Mouse (Mus musculus): ENCODE data around the gene Cnnm2.
A peak's percentile ranks its signal among the peaks of the same experiment; 100 is the strongest.
"Not testable (repeated sequence)": the region's sequence is repeated elsewhere in the genome, so short reads cannot be mapped to it uniquely, and the experiment has no call there.

Cnnm2 gene

DNA sequence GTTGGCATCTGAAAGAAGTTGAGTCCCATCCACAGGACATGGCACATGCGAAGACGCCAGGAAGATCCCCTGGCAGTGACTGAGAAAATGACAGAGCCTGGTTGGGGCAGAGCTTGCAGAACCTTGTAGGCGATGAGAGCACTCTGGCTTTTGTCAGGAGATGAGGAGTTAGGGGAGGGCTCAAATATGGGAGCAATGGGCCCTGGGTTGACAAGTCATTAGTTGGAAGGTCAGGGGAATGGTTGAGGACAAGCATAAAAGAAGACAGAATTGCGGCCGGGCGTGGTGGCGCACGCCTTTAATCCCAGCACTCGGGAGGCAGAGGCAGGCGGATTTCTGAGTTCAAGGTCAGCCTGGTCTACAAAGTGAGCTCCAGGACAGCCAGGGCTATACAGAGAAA is 1.5 kb upstream of the Cnnm2 start:
- DNase-seq (ENCODE audit: low spot score in 2 of 2): not testable (repeated sequence)

DNA sequence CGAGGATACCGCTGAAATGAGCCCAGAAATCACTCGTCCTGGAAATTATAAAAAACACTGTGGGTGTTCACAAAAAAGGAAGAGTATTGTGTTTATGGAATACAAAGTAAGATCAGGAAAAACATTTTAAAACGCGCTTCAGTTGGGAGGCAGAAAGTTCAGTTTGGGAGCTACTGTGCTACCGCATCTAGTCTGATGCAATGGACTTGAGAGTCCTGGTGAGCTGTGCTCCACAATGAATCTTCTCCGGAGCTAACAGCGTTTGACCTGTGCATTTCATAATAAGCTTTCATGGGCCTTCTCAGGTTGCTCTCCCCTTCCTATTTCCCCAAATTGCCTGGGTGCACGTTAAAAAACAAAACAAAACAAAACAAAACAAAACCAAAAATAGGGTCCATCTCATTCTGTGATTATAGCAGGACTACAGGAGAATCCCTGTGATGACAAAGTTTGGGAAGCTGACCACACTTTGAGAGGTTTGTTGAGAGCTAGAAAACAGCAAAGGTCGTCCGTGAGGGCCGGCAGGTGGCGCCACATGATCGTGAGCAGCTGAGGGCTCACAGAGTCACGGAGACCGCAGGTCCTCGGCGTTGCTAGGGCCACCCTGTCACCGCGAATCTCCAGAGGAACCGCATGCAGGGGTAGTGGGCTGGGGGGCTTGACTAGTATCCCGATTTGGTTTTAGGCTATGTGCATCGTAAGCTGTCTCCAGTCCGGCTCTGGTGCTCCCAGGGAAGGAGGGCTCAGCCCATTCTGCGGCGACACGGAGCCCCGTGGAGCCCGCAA is 828 bp upstream of the Cnnm2 start:
- peak; percentile 89 to 95 for DNase-seq (ENCODE audit: low spot score in 2 of 2)

DNA sequence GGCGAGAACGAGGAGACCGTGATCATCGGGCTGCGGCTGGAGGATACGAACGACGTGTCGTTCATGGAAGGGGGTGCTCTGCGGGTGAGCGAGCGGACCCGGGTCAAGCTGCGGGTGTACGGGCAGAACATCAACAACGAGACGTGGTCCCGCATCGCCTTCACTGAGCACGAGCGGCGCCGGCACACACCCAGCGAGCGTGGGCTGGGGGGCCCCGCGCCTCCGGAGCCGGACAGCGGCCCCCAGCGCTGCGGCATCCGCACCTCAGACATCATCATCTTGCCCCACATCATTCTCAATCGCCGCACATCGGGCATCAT is 535 bp downstream of the Cnnm2 start:
- no peak for DNase-seq (ENCODE audit: low spot score in 2 of 2)

DNA sequence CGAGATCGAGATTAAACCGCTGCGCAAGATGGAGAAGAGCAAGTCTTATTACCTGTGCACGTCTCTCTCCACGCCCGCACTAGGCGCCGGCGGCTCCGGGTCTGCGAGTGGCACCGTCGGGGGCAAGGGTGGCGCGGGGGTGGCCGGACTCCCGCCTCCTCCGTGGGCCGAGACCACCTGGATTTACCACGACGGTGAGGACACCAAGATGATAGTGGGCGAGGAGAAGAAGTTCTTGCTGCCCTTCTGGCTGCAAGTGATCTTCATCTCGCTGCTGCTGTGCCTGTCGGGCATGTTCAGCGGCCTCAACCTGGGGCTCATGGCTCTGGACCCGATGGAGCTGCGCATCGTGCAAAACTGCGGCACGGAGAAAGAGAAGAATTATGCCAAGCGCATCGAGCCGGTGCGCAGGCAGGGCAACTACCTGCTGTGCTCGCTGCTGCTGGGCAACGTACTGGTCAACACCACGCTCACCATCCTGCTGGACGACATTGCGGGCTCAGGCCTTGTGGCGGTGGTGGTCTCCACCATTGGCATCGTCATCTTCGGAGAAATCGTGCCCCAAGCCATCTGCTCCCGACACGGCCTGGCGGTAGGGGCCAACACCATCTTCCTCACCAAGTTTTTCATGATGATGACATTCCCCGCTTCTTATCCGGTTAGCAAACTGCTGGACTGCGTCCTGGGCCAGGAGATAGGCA is 1.0 kb downstream of the Cnnm2 start:
- peak; percentile 44 to 82 for DNase-seq (ENCODE audit: low spot score in 2 of 2)

DNA sequence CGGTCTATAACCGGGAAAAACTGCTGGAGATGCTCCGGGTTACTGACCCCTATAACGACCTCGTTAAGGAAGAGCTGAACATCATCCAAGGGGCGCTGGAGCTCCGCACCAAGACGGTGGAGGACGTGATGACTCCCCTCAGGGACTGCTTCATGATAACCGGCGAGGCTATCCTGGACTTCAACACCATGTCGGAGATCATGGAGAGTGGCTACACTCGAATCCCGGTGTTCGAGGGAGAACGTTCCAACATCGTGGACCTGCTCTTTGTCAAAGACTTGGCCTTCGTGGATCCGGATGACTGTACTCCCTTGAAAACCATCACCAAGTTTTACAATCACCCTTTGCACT is 1.6 kb downstream of the Cnnm2 start:
- DNase-seq (ENCODE audit: low spot score in 2 of 2): peak in 1 of 2 experiments; percentile 73

DNA sequence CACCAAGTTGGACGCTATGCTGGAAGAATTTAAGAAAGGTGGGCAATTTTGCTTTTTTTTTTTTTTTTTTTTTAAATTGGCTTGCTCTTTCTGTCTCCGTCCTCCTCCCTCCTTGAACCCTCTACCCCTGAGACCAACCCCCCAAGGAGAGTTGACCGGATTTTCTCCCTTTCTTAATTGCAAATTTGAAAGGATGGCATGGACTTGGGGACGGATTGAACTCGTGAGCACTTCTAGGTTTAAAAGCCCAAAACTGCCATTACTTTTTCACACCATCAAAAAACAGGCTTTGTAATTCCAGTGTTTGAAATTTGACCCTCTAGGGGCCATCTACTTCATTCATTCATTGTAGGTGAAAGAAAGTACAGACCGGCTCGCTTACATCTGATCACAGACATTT is 2.0 kb downstream of the Cnnm2 start:
- DNase-seq (ENCODE audit: low spot score in 2 of 2): no peak

DNA sequence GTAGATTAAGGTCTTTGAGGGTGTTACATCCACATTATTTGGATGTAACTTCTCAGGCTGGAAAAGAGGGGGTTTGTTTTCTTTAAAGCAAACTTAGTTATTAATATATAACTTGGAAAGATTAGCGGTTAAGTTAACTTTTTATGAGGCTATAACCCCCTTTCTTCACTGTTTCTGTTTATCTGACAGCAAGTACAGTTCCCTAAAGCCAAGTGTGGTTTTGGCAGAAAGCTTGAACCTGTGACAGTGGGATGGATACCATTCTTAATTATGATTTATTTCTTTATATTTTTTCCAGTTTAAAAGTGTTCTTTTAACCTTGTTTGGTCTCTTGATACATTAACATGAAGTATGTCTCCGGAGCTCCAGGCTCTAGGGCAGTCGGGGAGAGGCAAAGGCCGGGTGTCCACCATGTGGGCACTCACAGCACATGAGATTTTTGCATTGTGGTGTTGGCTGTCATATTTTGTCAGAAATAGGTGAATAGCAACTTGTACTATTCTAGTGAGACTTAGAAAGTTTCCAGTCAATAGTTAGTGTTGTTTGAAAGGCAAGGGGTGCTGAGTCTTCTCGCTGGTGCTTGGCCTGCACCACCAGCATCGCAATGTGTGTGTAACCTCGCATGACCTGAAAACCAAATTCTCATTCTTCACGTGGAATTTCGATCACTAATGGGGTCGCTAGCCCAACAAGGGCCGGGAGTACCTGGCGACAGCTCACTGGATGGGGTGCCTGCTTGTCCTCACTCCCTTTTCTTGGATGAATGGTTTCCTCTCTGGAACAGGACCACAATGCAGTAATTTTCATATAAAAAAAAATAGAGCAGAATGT is 2.8 kb downstream of the Cnnm2 start:
- no peak for DNase-seq (ENCODE audit: low spot score in 2 of 2)

DNA sequence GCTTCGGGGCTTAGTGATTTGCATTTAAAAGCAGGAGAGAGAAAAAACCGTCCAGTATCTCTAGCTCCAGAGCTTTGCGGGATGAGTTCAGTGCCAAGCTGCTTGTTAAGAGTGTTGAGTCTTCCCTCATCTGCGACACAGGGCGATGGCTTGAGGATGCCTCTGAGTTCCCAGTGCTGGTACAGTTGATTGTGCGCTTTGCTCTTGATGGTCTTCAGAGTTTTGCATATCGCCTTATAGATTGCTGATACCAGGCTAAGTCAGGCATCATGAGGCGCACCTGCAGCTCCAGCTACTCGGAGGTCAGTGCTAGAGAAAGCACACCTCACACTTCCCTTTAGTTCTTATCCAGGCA is 3.3 kb downstream of the Cnnm2 start:
- no peak for DNase-seq (ENCODE audit: low spot score in 2 of 2)

DNA sequence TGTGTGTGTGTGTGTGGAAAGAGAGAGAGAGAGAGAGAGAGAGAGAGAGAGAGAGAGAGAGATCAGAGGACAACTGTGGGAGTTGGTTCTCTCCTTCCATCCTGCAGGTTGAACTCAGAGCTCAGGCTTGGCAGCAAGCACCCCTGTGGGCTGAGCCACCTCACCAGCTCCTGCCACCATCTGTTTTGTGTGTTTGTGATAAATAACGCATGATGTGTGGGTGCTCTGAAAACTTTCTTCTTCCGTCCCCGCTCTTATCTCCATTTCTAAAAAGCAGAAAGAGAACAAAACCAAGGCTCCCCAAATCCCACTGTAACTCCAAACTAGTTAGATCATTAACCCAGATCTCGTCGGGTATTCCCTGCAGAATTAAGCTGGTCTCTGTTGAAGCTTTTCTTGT is 4.7 kb downstream of the Cnnm2 start:
- peak in 1 of 2 experiments; percentile 28 for DNase-seq (ENCODE audit: low spot score in 2 of 2)

DNA sequence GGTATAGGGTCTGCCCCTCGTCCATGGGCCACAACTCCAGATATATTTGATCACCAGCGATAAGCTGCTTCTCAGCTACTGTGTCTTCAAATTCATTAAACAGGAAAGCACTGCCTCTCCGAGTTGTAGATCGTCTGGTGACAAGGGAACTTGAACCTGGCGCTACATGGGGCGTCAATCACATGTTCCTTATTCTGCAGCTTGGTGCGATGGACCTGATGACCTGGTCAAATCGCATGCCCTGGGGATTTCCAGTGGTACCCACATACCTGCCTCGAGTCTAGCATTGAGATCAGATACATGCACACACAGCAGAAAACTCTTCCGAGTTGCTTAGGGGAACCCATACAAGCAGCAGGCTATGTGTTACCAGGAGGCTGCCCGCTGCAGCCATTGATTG is 8.4 kb downstream of the Cnnm2 start:
- no peak for DNase-seq (ENCODE audit: low spot score in 2 of 2)

DNA sequence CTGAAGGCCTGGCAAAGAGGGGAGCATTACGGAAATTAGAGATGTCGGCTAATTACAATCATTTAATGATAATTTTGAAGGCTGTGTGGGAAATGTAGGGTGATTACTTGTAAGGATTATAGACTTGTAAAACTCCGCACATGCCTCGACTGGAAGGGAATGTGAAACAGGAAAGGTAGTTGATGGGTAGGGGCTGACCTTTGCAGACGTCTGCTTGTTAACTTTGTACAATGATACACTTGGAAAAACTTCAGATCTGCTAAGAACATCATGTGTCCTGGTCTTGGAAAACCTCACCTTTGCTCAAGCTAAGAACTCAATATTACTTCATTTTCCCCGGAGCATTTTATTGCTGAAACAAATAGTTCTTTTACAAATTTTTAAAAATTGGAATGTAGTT is 10.4 kb downstream of the Cnnm2 start:
- DNase-seq (ENCODE audit: low spot score in 2 of 2): no peak

DNA sequence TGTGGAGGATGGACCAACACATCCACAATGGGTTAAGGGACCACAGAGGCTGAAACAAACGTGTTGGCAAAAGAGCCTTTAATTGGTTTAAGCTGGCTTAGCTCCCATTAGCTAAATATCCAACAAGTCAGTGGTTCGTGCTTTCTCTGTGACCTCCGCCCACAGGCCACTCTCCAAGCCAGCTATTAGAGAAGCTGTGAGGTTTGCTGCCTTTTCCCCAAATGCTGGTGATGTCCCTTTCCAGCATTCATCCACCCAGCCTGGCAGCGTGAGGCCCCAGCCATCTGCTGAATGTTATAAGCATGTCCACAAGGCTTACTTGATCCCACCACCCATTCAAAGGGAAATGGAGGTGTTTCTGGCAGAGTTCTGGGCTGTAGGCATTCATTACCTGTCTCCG is 15.0 kb downstream of the Cnnm2 start:
- DNase-seq (ENCODE audit: low spot score in 2 of 2): no peak

DNA sequence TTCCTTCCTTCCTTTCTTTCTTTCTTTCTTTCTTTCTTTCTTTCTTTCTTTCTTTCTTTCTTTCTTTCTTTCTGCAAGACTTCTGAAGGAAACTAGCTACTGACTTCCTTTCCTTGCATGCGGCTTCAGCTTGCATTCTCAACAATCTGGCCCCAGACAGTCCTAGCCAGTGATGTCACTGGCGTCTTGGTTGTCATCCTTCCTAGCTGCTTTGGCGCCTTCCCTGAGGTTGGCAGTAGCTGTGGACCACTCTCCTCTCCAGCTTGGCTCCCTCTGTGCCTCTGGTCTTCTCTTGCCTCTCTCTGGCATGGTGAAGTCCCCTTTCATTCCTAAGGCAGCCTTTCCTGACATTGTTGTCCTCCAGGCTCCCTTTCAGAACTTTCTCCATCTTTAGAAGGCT is 15.5 kb downstream of the Cnnm2 start:
- DNase-seq (ENCODE audit: low spot score in 2 of 2): no peak

DNA sequence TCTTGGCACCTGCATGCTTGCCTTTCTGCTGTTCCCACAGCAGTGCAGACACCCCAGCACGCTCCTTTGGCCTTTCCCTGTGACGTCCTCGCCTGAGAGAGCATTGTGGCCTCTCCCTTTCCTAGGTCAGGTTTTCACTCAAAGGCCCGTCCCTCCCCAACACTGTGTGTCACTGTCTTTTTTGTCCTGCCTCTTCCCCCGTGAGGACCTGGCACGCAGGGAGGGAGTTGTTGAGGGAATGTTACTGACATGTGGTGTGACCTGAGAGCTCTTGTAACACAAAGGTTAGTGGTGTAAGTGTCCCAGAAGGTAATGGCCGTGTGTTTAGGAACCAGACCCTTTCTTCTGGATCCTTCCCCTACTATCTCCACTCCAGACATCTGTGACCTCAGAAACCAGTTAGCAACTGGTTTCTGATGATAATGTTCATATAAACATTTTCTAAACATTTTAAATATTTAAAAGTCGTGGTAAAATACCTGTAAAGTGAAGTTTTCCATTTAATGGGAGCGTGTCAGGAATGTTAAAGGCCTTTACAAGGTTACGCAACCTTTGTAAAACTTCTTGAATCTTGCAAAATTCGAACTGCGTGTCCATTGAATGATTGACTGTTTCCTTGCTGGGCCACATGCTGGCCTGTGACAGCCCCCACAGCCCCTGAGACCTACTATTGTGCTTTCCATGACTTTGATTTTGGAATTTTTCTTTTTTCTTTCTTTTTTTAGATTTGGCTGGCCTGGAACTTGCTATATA is 16.7 kb downstream of the Cnnm2 start:
- no peak for DNase-seq (ENCODE audit: low spot score in 2 of 2)

DNA sequence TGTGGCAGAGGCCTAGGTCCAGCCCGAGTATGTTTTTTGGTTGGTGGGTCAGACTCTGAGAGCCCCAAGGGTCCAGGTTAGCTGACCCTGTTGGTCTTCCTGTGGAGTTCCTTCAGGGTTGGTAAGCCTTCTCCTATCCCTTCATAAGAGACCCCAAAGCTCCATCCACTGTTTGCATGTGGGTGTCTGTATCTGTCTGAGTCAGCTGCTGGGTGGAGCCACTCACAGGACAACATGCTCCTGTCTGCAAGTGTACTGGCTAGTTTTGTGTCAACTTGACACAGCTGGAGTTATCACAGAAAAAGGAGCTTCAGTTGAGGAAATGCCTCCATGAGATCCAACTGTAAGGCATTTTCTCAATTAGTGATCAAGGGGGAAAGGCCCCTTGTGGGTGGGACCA is 17.7 kb downstream of the Cnnm2 start:
- DNase-seq (ENCODE audit: low spot score in 2 of 2): not testable (repeated sequence)

DNA sequence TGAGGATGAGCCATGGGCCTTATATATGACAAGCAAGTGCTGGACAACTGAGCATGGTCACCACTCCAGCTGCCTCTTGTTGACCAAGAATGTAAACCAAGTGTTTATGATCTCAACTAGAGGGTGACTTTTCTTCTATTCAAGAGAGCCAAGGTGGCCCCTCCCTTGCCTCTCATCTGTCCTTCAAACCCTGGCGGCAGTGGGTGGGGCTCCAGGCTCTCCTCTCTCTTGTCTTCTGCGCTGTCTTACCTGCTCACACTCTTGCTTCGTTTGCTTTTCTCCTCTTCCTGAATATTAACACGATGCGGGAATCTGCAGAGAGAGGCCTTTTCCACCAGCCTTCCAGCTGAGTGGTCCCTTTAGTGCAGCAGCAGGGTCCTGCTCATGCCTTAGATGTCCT is 22.6 kb downstream of the Cnnm2 start:
- DNase-seq (ENCODE audit: low spot score in 2 of 2): peak; percentile 25 to 68

DNA sequence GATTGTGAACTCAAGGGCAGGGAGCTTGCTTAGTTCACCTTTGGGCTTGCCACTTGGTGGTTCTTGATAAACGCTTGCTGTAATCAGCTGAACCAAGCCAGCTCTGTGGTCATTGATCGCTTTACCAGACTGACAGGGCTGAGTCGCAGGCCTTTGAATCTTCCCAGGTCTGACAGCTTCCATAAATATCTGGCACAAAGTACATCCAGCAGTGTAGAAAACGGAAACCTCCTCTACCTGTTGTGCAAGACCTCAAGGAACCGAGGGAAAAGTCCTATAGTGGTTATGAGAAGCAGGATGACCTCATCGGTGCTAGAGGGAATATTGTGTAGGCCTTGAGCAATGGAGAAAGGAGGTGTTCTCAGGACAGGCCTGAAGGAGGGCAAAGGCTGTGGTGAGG is 23.1 kb downstream of the Cnnm2 start:
- DNase-seq (ENCODE audit: low spot score in 2 of 2): peak in 1 of 2 experiments; percentile 25

DNA sequence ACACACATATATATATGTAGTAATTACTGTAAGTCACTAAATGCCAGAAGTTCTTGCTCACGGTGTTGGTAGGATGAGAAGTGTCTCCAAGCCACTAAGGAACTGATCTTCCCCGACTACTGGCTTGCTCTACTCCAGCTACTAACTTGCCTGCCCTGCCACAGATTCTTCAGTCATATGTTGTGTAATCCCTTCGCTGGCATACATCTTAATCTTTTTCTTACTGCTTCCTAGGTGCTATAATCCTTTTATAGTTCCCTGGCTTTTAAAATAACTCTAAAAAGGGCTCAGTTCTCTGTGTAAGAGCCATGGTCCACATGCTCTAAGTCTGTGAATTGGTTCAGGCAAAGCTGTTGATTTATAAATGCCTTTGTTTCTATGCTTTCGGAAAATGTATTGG is 24.2 kb downstream of the Cnnm2 start:
- DNase-seq (ENCODE audit: low spot score in 2 of 2): no peak

DNA sequence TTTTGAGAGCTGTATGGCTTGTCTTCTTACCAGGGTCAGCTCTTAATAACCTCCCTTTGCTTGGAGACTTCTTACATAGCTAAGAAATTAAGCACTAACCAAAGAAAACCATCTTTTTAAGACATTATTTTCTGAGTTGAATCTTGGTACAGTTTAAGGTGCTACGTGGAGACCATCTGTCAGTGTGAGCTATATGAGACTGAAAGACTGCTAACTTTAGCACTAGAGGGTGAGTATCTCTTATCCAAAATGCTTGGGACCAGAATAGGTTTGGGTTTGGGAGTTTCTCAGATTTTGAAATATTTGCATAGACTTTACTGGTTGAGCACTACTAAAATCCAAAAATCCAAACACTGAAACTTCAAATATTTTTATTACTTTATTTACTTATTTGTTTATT is 28.4 kb downstream of the Cnnm2 start:
- DNase-seq (ENCODE audit: low spot score in 2 of 2): no peak

DNA sequence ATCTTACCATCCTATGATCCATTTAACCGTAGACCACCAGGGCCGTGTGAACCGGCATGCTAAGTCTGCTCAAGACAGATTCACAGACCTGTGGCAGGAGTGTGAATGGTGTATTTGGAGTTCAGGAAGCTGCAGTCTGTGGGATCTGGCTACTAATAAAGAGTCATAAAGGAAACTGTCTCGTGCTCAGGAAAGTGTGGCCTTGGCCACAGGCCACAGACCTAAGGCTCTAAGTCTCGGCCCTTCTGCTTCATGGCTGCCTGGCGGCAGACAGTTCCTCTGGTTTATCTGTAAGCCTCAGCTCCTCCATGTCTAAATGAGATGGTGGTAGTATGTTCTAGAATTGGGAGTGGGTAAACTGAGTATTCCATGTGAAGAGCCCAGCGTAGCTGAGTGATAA is 30.0 kb downstream of the Cnnm2 start:
- DNase-seq (ENCODE audit: low spot score in 2 of 2): no peak

DNA sequence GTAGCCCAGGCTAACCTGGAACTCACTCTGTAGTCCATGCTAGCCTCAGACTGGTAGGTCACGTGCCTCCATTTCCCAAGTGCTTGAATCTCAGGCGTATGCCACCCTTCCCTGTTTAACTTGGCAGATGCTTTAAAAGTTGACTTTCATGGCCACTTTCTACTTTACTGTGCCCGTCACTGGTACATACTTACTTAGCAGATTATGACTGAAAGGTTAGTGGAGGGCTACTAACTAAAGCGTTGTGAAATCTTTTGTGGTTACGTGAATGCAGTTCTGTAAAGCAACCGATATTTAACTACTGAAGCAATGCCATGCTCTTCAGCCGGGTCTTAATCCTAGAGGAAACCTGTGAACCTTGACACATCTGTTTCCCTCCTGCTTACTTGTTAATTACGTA is 30.5 kb downstream of the Cnnm2 start:
- DNase-seq (ENCODE audit: low spot score in 2 of 2): no peak

DNA sequence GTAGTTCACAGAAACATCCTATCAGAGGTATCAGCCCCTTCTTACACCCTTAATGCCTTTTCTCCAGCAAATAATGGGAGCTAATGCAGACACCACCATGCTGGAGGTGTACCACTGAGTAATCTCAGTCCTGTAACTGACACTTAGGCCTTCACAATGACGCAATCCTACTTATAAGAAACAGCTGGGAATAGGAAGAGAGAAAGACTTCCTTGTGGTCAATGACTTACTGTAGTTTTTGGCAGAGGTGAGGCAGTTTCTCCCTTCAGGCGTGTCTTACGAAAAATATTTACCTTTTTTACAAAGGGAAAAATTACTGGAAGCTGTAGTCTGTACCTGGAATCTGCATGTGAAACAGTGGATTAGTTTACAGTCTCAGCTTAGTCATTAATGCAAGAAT is 31.1 kb downstream of the Cnnm2 start:
- DNase-seq (ENCODE audit: low spot score in 2 of 2): no peak
